Mouse (Mus musculus) midbrain, embryonic 12.5 days (tissue): ENCODE results near the gene Tuft1. TPM values are rescaled to one million over a fixed set of nuclear protein-coding genes. Genes with fewer than 3 reads are reported as not detected.

Experiments
- ATAC-seq: fragments of 200-750 bp; cut with Nextera tagmentation; 2 replicates; pipeline ENCODE4 v1.8.0; 2017; ENCODE audit warnings: low read depth, moderate TSS enrichment, moderate library complexity; ENCODE audit not compliant: low FRiP score
- H3K27ac ChIP-seq: fragments of 300-500 bp; sonication (generic); replicated peaks from 2 replicates; pipeline ENCODE4 v1.5.1; 2016; ENCODE audit warnings: mild to moderate bottlenecking
- H3K27me3 ChIP-seq: fragments of 300-500 bp; sonication (generic); 2 replicates; pipeline ENCODE4 v1.6.1; 2016; ENCODE audit warnings: mild to moderate bottlenecking
- H3K36me3 ChIP-seq: fragments of 300-500 bp; sonication (generic); 2 replicates; pipeline ENCODE4 v1.6.1; 2016
- H3K4me1 ChIP-seq: fragments of 300-500 bp; sonication (generic); 2 replicates; pipeline ENCODE4 v1.6.1; 2016
- H3K4me2 ChIP-seq: fragments of 300-500 bp; sonication (generic); replicated peaks from 2 replicates; pipeline ENCODE4 v1.6.1; 2016; ENCODE audit warnings: mild to moderate bottlenecking, moderate library complexity
- H3K4me3 ChIP-seq: fragments of 300-500 bp; sonication (generic); 2 replicates; pipeline ENCODE4 v1.5.1; 2016; ENCODE audit warnings: mild to moderate bottlenecking
- H3K9ac ChIP-seq: fragments of 300-500 bp; sonication (generic); replicated peaks from 2 replicates; pipeline ENCODE4 v1.6.1; 2016; ENCODE audit warnings: mild to moderate bottlenecking, moderate library complexity
- H3K9me3 ChIP-seq: fragments of 300-500 bp; sonication (generic); 2 replicates; pipeline ENCODE4 v1.6.1; 2016; ENCODE audit warnings: mild to moderate bottlenecking
- WGBS: fragments of 180-500 bp; shearing (Covaris S2); methylation state at CpG from one replicate; pipeline ENCODE4 v1.1.7; 2016; 5-methylcytosine and 5-hydroxymethylcytosine counted together
- polyA plus RNA-seq: library from polyadenylated mRNA; unstranded; fragments of >200 nt; fragmentation: Nextera tagmentation; extraction: Ambion mirVana; gene quantifications from 2 replicates; pipeline ENCODE4 v1.2.1, GENCODE M21; 2016

Tuft1 gene
- polyA plus RNA-seq, 1 experiment from 2014 or later: 4.1 TPM

DNA sequence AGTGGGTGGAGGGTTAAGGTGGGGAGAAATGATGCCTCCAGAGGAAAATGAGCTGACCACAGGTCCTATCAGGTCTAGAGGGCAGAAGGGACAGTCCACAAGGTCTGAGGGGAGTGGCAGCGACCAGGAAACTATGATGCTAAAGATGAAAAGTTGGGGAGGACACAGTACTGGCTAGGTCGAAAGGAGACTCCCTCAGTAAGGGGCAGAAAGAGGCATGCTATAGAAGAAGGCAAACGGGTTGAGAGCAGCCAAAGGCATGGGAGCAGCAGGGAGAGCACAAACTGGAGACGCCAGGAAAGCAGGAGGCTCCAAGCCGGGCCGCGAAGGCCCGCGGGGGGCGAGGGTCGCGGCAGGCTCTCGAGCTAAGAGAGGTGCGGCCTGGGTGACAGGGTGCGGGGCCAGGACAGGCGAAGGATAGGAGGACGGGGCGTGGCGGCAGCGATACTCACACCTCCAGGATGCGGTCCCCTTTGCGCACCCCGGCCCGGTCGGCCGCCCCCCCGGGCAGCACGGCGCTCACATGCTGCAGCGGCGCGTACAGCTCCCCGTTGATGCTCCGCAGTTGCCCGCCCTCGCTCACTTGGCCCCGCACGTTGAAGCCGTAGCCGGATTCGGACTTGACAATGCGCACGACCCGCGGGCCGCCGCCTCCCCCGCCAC is 76.7 kb downstream of the Tuft1 start:
- H3K27ac ChIP-seq: peak overlapping the region; percentile 86
- peak overlapping the region; percentile 92 for H3K9ac ChIP-seq
- H3K4me2 ChIP-seq: peak overlapping the region; percentile 84
- no peaks in the 10 kb centered on the region for H3K27me3 ChIP-seq
- peak; percentile 84 for ATAC-seq
- under 1% methylated on average over 47 of the region's 48 CpGs for WGBS
- peak overlapping the region; percentile 90 for H3K4me3 ChIP-seq
- no peaks in the 10 kb centered on the region for H3K36me3 ChIP-seq
- H3K9me3 ChIP-seq: no peaks in the 10 kb centered on the region
- peaks cover 17% of the 10 kb centered on the region for H3K4me1 ChIP-seq

DNA sequence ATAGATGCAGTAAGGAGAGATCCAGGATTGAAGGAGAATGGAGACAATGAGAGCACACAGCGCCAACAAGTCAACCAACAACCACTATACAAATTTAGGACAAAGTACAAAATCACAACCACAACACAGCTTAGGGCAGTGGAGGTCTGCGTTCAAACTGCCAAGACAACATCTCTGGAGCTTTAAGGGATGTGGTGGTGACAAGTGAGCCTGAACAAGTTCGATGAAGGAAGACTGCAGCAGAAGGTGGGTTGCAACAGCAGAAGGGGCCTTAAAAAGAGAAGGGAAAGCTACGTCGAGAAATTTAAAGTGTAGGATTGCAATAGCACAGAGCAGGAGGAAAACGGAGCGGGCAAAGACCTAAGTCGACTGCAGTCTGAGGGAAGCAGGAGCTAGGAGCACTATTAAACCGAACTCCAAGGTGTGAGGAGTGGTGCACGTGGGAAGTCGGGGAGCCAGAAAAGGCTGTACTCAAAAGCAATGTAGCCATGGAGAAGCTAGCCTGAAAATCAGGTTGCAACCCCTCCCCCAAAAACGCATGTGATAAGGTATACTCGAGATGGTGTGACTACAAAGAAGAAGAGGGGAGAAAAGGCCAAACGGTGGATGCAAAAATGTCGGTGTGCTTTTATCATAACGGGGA is 77.4 kb downstream of the Tuft1 start:
- Histone ChIP-seq H3K9me3 (no peaks in the 10 kb centered on the region), H3K27me3 (no peaks in the 10 kb centered on the region), H3K27ac (no peak overlapping the region), H3K4me3 (peak overlapping the region; percentile 90), H3K4me2 (peak overlapping the region; percentile 84), H3K9ac (peak overlapping the region; percentile 92), H3K36me3 (no peaks in the 10 kb centered on the region), H3K4me1 (peaks cover 17% of the 10 kb centered on the region)
- WGBS: 2% methylated on average over 16 of the region's 16 CpGs
- ATAC-seq: no peak

DNA sequence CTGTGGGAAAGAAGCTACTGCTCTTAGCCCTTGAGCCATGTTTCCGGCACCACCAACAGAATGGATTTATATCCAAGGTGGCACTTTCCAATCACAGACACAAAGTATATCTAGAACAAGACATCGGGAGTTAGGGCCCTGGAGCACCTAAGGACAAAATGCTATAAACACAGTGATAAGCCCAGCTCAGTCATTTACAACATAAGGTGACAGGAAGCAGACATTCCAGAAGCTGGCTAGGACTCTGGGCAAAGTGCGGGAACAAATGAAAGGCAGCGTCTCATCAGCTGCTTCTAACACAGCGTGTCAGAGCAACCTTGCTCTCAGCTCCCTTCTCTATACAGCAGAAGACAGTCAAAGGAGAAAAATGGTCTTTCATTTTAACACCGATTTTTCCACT is 84.2 kb downstream of the Tuft1 start:
- Histone ChIP-seq H3K27me3 (no peaks in the 10 kb centered on the region), H3K9ac (no peak overlapping the region), H3K4me1 (peaks cover 6% of the 10 kb centered on the region), H3K27ac (no peak overlapping the region), H3K36me3 (0 out of 2 replicates have a peak, but pooled peaks cover 3% of the 10 kb centered on the region), H3K4me2 (no peak overlapping the region), H3K9me3 (no peaks in the 10 kb centered on the region), H3K4me3 (no peak overlapping the region)
- 91% methylated on average over 6 of the region's 6 CpGs for WGBS
- ATAC-seq: no peak

DNA sequence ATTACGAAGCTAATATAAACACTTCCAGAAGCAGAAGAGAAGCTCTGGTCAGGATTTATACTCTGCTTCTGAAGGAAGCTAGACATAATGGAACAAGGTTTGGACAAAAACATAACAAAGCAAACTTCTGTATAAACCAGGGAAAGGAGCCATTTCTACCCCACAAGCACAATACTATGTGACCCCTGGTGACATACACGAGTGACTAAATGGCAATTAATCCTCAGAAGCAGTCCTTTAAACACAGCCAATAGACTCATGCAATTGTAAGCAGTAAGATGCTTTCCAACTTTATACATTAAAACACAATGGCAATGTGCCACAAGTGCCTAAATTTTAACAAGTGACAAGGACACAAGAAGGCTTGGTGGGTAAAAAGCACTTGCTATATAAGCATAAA is 91.4 kb downstream of the Tuft1 start:
- Histone ChIP-seq H3K36me3 (no peaks in the 10 kb centered on the region), H3K4me1 (peaks cover 7% of the 10 kb centered on the region; the same call in 1 of the 2 replicates), H3K9ac (no peak overlapping the region), H3K27ac (no peak overlapping the region), H3K4me3 (no peak overlapping the region), H3K9me3 (no peaks in the 10 kb centered on the region), H3K4me2 (no peak overlapping the region), H3K27me3 (no peaks in the 10 kb centered on the region)
- WGBS: 59% methylated on average over 2 of the region's 2 CpGs
- no peak for ATAC-seq

DNA sequence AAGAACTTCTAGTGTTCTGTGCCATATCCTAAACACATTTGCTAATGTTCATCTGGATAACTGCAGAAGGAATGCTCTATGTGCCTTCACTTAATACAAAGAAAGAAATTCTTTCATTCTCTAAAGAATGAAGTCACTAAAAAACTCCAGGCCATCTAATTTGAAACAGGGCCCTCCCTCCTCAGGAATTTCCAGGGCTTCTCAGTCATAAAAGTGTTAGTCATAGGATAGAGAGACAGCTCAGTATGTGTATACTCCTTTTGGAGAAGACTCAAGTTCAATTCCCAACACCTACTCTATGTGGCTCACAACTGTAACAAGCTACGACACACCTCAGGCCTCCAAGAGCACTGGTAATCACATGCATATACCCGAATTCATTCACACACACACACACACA is 93.1 kb downstream of the Tuft1 start:
- H3K4me2 ChIP-seq: no peak overlapping the region
- H3K4me1 ChIP-seq: peaks cover 7% of the 10 kb centered on the region; the same call in 1 of the 2 replicates
- no peak overlapping the region for H3K27ac ChIP-seq
- no peaks in the 10 kb centered on the region for H3K27me3 ChIP-seq
- no peak overlapping the region for H3K9ac ChIP-seq
- no peak for ATAC-seq
- WGBS: 80% methylated on average over 2 of the region's 2 CpGs
- H3K9me3 ChIP-seq: no peaks in the 10 kb centered on the region
- H3K4me3 ChIP-seq: no peak overlapping the region
- peaks cover 3% of the 10 kb centered on the region; the same call in 1 of the 2 replicates for H3K36me3 ChIP-seq

DNA sequence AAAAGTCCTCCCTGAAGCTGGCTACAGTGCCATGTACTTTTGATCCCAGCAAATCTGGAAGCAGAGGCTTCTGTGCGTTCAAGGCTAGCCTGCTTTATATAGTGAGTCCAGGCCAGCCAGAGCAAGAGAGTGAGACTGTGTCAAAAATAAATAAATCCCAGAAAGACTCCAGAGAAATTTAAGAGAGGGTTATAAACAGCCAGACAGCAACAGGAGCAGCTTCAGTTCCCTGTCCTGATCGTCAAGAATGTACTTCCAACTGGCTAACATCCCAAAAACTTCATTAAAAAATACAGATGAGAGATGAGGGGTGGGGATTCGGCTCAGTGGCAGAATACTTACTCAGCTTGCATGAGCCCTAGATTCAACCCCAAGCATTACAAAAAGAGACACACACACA is 93.5 kb downstream of the Tuft1 start:
- peaks cover 5% of the 10 kb centered on the region; the same call in 1 of the 2 replicates for H3K36me3 ChIP-seq
- WGBS: 73% methylated on average over 3 of the region's 3 CpGs
- H3K27me3 ChIP-seq: no peaks in the 10 kb centered on the region
- peaks cover 7% of the 10 kb centered on the region; the same call in 1 of the 2 replicates for H3K4me1 ChIP-seq
- H3K9ac ChIP-seq: no peak overlapping the region
- no peak for ATAC-seq
- H3K4me2 ChIP-seq: no peak overlapping the region
- no peak overlapping the region for H3K4me3 ChIP-seq
- no peaks in the 10 kb centered on the region for H3K9me3 ChIP-seq
- H3K27ac ChIP-seq: no peak overlapping the region

DNA sequence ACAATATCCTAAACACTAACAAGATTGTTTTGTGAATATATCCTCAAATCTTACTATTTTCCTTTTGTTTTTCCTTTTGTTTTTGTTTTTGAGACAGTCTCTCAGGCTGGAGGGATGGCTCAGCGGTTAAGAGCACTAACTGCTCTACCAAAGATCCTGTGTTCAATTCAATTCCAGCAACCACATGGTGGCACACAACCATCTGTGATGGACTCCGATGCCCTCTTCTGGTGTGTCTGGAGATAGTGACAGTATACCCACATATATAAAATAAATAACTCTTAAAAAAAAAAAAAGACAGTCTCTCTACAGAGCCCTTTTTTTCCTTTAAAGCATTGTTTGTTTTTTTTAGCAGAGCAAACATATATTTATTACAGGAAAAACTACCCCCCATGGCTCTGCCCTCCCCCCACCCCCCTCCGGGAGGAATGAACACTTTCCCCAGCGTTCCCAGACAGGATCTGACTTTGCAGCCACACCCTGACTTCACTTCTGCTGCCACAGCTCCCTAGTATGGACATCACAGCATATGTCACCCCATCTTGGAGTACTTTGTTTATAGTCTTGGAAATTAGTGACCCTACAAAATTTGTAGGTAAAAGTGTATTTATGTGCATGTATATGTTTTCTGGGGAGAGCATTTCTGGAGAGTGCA is 94.2 kb downstream of the Tuft1 start:
- Histone ChIP-seq H3K9me3 (no peaks in the 10 kb centered on the region), H3K4me3 (no peak overlapping the region), H3K27ac (no peak overlapping the region), H3K27me3 (no peaks in the 10 kb centered on the region), H3K36me3 (peaks cover 11% of the 10 kb centered on the region), H3K9ac (no peak overlapping the region), H3K4me1 (peaks cover 7% of the 10 kb centered on the region; the same call in 1 of the 2 replicates), H3K4me2 (no peak overlapping the region)
- WGBS: 89% methylated on average over 4 of the region's 4 CpGs
- ATAC-seq: no peak

DNA sequence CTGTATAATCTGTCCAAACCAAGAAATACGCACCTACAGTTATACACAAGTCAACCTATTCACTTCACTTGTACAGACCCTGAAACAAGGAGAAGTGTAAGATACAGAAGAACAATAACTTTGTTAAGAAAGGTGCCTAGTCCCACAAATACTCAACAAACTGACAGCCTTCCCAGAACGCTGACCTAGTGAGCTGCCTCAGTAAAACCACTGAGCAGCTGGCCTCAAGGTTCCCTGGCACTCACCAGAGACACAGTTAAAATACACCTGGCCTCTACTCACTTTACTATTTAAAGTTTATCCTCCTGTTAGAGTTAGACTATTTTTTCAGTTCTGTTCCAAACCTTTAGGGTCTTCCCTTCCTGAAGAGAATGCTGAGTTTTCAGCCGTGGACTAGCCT is 95.5 kb downstream of the Tuft1 start:
- no peaks in the 10 kb centered on the region for H3K9me3 ChIP-seq
- no peak overlapping the region for H3K4me2 ChIP-seq
- H3K27ac ChIP-seq: no peak overlapping the region
- 85% methylated on average over 3 of the region's 3 CpGs for WGBS
- H3K36me3 ChIP-seq: peaks cover 21% of the 10 kb centered on the region
- no peak overlapping the region for H3K9ac ChIP-seq
- no peak for ATAC-seq
- H3K4me3 ChIP-seq: no peak overlapping the region
- peaks cover 7% of the 10 kb centered on the region; the same call in 1 of the 2 replicates for H3K4me1 ChIP-seq
- H3K27me3 ChIP-seq: no peaks in the 10 kb centered on the region

Other genes starting within 250 kb of the Tuft1 start
- 54.7 and 63.6 TPM in 2 replicates for gene Tdrkh, start 245.6 kb downstream of the Tuft1 start, polyA plus RNA-seq
- gene Mrpl9, start 215.6 kb downstream of the Tuft1 start, polyA plus RNA-seq: 58.8 and 64.9 TPM in 2 replicates
- gene Oaz3, start 215.0 kb downstream of the Tuft1 start, polyA plus RNA-seq: 1.1 and 1.6 TPM in 2 replicates
- 222 and 240 TPM in 2 replicates for gene Celf3, start 180.6 kb downstream of the Tuft1 start, polyA plus RNA-seq
- 15.8 and 19.0 TPM in 2 replicates for gene Riiad1, start 178.5 kb downstream of the Tuft1 start, polyA plus RNA-seq
- gene Snx27, start 76.2 kb downstream of the Tuft1 start, polyA plus RNA-seq: 65.6 and 79.1 TPM in 2 replicates
- not detected in 2 replicates for gene Gm10972, start 15.8 kb downstream of the Tuft1 start, polyA plus RNA-seq
- 0.28 TPM in 1 of 2 replicates, not detected in the other for gene Selenbp2, start 34.7 kb upstream of the Tuft1 start, polyA plus RNA-seq
- gene Cgn, start 127.6 kb upstream of the Tuft1 start, polyA plus RNA-seq: 4.7 and 5.0 TPM in 2 replicates
- gene Pogz, start 178.7 kb upstream of the Tuft1 start, polyA plus RNA-seq: 26.5 and 27.1 TPM in 2 replicates
- 307 TPM in 2 replicates for gene Psmb4, start 228.1 kb upstream of the Tuft1 start, polyA plus RNA-seq